Mouse (Mus musculus) hindbrain, embryonic 12.5 days (tissue): ENCODE data around the gene Prss57. TPM values are rescaled to one million over a fixed set of nuclear protein-coding genes. Genes with fewer than 3 reads are reported as not detected.
A peak's percentile ranks its signal among the peaks of the same experiment; 100 is the strongest.

Experiments
- ATAC-seq: fragments of 200-750 bp; cut with Nextera tagmentation; 2 replicates; pipeline ENCODE4 v1.8.0; 2017; ENCODE audit warnings: moderate TSS enrichment; ENCODE audit not compliant: low FRiP score
- H3K27ac ChIP-seq: fragments of 300-500 bp; sonication (generic); 2 replicates; pipeline ENCODE4 v1.5.1; 2016; ENCODE audit warnings: mild to moderate bottlenecking
- H3K27me3 ChIP-seq: fragments of 300-500 bp; sonication (generic); 2 replicates; pipeline ENCODE4 v1.6.1; 2016; ENCODE audit warnings: mild to moderate bottlenecking
- H3K36me3 ChIP-seq: fragments of 300-500 bp; sonication (generic); 2 replicates; pipeline ENCODE4 v1.6.1; 2016; ENCODE audit warnings: mild to moderate bottlenecking
- H3K4me1 ChIP-seq: fragments of 300-500 bp; sonication (generic); 2 replicates; pipeline ENCODE4 v1.6.1; 2016
- H3K4me2 ChIP-seq: fragments of 300-500 bp; sonication (generic); replicated peaks from 2 replicates; pipeline ENCODE4 v1.6.1; 2016; ENCODE audit warnings: mild to moderate bottlenecking
- H3K4me3 ChIP-seq: fragments of 300-500 bp; sonication (generic); 2 replicates; pipeline ENCODE4 v1.5.1; 2016; ENCODE audit warnings: mild to moderate bottlenecking
- H3K9ac ChIP-seq: fragments of 300-500 bp; sonication (generic); 2 replicates; pipeline ENCODE4 v1.6.1; 2016; ENCODE audit warnings: mild to moderate bottlenecking, moderate library complexity
- H3K9me3 ChIP-seq: fragments of 300-500 bp; sonication (generic); replicated peaks from 2 replicates; pipeline ENCODE4 v1.6.1; 2016; ENCODE audit warnings: mild to moderate bottlenecking
- WGBS: fragments of 180-500 bp; shearing (Covaris S2); methylation state at CpG from one replicate; pipeline ENCODE4 v1.1.7; 2016; 5-methylcytosine and 5-hydroxymethylcytosine counted together
- polyA plus RNA-seq: library from polyadenylated mRNA; unstranded; fragments of >200 nt; fragmentation: Nextera tagmentation; extraction: Ambion mirVana; gene quantifications from 2 replicates; pipeline ENCODE4 v1.2.1, GENCODE M21; 2016

Prss57 gene
- polyA plus RNA-seq, 1 experiment from 2014 or later: 0.30 TPM

DNA sequence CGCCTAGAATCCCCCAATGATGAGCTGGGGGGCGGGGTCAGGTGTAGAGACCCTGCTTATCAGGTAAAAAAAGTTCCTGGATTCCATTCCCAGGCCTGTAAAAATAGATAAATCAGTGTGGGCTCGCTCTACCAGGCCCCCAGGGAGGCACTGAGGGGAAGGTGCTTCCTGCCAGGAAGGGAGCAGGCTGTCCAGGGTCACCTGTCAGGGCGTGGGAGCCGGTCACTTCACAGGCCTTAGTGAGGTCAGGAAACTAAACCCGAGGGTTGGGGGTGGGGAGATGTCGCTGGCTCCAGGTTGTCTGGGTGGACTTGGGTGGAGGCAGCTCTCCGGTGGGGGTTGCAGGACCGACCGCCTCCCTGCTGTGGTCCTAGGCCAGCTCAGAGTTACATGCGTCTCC is 14.9 kb upstream of the Prss57 start:
- WGBS: 73% methylated on average over 11 of the region's 11 CpGs
- Histone ChIP-seq H3K36me3 (peaks cover 37% of the 10 kb centered on the region), H3K4me2 (no peak overlapping the region), H3K27me3 (no peaks in the 10 kb centered on the region), H3K4me3 (no peak overlapping the region), H3K9me3 (no peaks in the 10 kb centered on the region), H3K4me1 (peaks cover 71% of the 10 kb centered on the region), H3K27ac (peak overlapping the region; percentile 68), H3K9ac (no peak overlapping the region)
- no peak for ATAC-seq

GRCm38 (mm10) chr10:79803716-79804323 is 13.1 kb upstream of the Prss57 start:
- Histone ChIP-seq H3K4me1 (peaks cover 79% of the 10 kb centered on the region), H3K27me3 (no peaks in the 10 kb centered on the region), H3K4me2 (peak overlapping the region; percentile 54), H3K9ac (0 out of 2 replicates have a peak overlapping the region, but pooled peaks have one; percentile 25), H3K36me3 (peaks cover 24% of the 10 kb centered on the region), H3K27ac (peak overlapping the region; percentile 98), H3K4me3 (peak overlapping the region; percentile 18), H3K9me3 (no peaks in the 10 kb centered on the region)
- ATAC-seq: peak; percentile 96
- 3% methylated on average over 29 of the region's 29 CpGs for WGBS

- H3K36me3 ChIP-seq: peaks cover 10% of the 10 kb centered on the region; the same call in 1 of the 2 replicates
- WGBS: 29% methylated on average over 11 of the region's 11 CpGs
Measured at GRCm38 (mm10) chr10:79802331-79802971, 11.7 kb upstream of the Prss57 start.

GRCm38 (mm10) chr10:79801837-79802236 is 11.1 kb upstream of the Prss57 start:
- 50% methylated on average over 3 of the region's 3 CpGs for WGBS
- peak overlapping the region; percentile 98 for H3K27ac ChIP-seq
- peak overlapping the region; percentile 7; the same call in 1 of the 2 replicates for H3K4me2 ChIP-seq
- no peak overlapping the region for H3K9ac ChIP-seq
- no peak for ATAC-seq
- 0 out of 2 replicates have a peak, but pooled peaks cover 4% of the 10 kb centered on the region for H3K36me3 ChIP-seq
- H3K4me3 ChIP-seq: no peak overlapping the region
- no peaks in the 10 kb centered on the region for H3K27me3 ChIP-seq
- no peaks in the 10 kb centered on the region for H3K9me3 ChIP-seq
- peaks cover 78% of the 10 kb centered on the region for H3K4me1 ChIP-seq

More at GRCm38 (mm10) chr10:79802331-79802971, 11.7 kb upstream of the Prss57 start:
- Histone ChIP-seq H3K27me3 (no peaks in the 10 kb centered on the region), H3K4me3 (no peak overlapping the region), H3K4me2 (peak overlapping the region; percentile 7), H3K27ac (peak overlapping the region; percentile 98), H3K9me3 (no peaks in the 10 kb centered on the region), H3K4me1 (peaks cover 75% of the 10 kb centered on the region), H3K9ac (peak overlapping the region; percentile 13; the same call in 1 of the 2 replicates)
- ATAC-seq: no peak

DNA sequence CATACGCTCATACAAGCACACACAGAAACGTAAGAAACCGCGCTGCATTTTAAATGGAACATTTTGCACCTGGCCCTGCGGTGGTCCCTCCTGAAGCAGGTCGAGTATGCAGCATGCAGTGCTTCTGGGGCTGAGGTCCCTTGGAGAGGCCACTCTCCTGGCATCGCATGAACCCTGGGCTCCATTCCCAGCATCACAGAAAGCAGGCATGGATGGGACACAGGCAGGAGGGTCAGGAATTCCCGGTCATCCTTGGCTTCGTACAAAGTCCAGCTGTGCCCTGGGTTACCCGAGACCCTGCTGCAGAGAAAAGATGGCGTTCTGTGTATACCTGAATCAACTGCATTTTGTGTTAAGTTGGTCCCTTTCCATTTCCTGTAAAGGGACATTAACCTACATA is 9.7 kb upstream of the Prss57 start:
- Histone ChIP-seq H3K9ac (no peak overlapping the region), H3K27me3 (no peaks in the 10 kb centered on the region), H3K4me1 (peaks cover 73% of the 10 kb centered on the region), H3K4me3 (no peak overlapping the region), H3K4me2 (no peak overlapping the region), H3K9me3 (no peaks in the 10 kb centered on the region), H3K36me3 (0 out of 2 replicates have a peak, but pooled peaks cover 4% of the 10 kb centered on the region), H3K27ac (peak overlapping the region; percentile 52; the same call in 1 of the 2 replicates)
- WGBS: 81% methylated on average over 11 of the region's 11 CpGs
- ATAC-seq: no peak

- H3K4me1 ChIP-seq: peaks cover 65% of the 10 kb centered on the region
- 0 out of 2 replicates have a peak, but pooled peaks cover 4% of the 10 kb centered on the region for H3K36me3 ChIP-seq
- no peak overlapping the region for H3K9ac ChIP-seq
- no peaks in the 10 kb centered on the region for H3K27me3 ChIP-seq
- no peaks in the 10 kb centered on the region for H3K9me3 ChIP-seq
- H3K4me3 ChIP-seq: no peak overlapping the region
- no peak overlapping the region for H3K27ac ChIP-seq
- H3K4me2 ChIP-seq: no peak overlapping the region
- 91% methylated on average over 12 of the region's 12 CpGs for WGBS
- ATAC-seq: no peak
Measured at GRCm38 (mm10) chr10:79798289-79798928, 7.6 kb upstream of the Prss57 start.

DNA sequence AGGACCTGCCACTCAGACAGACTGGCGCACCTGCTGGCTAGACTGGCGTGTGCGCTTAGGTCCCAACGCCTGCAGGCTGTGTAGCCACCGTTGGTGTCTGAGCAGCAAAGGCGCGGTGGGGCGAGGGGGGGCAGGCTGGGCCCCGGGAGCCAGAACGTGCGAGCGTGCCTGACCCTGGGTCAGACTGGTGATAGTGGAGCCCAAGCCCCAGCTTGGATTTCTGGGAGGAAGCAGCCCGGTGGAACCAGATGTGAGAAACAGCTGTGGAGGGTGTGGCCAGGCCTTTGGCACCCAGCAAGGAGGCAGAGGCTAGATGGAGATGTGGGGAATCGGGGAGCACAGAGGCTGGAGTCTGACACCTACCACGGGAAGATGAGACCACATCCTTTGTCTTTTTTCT is 6.6 kb upstream of the Prss57 start:
- H3K4me2 ChIP-seq: peak overlapping the region; percentile 42
- H3K9me3 ChIP-seq: no peaks in the 10 kb centered on the region
- H3K27me3 ChIP-seq: no peaks in the 10 kb centered on the region
- peak overlapping the region; percentile 58 for H3K27ac ChIP-seq
- 0 out of 2 replicates have a peak, but pooled peaks cover 4% of the 10 kb centered on the region for H3K36me3 ChIP-seq
- no peak overlapping the region for H3K9ac ChIP-seq
- H3K4me1 ChIP-seq: peaks cover 60% of the 10 kb centered on the region
- ATAC-seq: no peak
- H3K4me3 ChIP-seq: peak overlapping the region; percentile 16
- 36% methylated on average over 15 of the region's 15 CpGs for WGBS

DNA sequence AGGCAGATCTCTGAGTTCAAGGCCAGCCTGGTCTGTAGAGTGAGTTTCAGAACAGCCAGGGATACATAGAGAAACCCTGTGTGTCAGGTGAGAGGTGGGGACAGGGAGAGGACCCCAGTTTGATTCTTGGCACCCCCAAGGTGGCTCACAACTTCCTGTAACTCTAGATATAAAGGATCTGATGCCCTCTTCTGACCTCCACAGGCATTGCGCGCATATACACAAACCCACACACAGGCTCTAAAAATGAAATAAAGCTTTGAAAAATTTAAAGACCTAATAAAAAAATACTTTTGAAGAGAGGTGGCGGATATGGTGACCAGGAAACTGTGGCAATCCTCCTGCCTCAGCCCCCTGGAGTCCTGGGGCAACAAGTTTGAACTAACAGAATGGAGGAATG is 5.1 kb upstream of the Prss57 start:
- no peak overlapping the region for H3K9ac ChIP-seq
- no peak for ATAC-seq
- H3K4me3 ChIP-seq: no peak overlapping the region
- peaks cover 46% of the 10 kb centered on the region for H3K4me1 ChIP-seq
- H3K36me3 ChIP-seq: 0 out of 2 replicates have a peak, but pooled peaks cover 4% of the 10 kb centered on the region
- no peaks in the 10 kb centered on the region for H3K27me3 ChIP-seq
- H3K4me2 ChIP-seq: 0 out of 2 replicates have a peak overlapping the region, but pooled peaks have one; percentile 0
- H3K9me3 ChIP-seq: no peaks in the 10 kb centered on the region
- no peak overlapping the region for H3K27ac ChIP-seq
- WGBS: 96% methylated on average over 3 of the region's 3 CpGs

- peak overlapping the region; percentile 90 for H3K4me2 ChIP-seq
- H3K27ac ChIP-seq: peak overlapping the region; percentile 94
- no peaks in the 10 kb centered on the region for H3K36me3 ChIP-seq
- no peaks in the 10 kb centered on the region for H3K27me3 ChIP-seq
- peak; percentile 49 for ATAC-seq
- no peaks in the 10 kb centered on the region for H3K9me3 ChIP-seq
- peak overlapping the region; percentile 98 for H3K9ac ChIP-seq
- peak overlapping the region; percentile 95 for H3K4me3 ChIP-seq
- 4% methylated on average over 10 of the region's 10 CpGs for WGBS
- H3K4me1 ChIP-seq: peaks cover 38% of the 10 kb centered on the region
Measured at GRCm38 (mm10) chr10:79794491-79794931, 3.8 kb upstream of the Prss57 start.

DNA sequence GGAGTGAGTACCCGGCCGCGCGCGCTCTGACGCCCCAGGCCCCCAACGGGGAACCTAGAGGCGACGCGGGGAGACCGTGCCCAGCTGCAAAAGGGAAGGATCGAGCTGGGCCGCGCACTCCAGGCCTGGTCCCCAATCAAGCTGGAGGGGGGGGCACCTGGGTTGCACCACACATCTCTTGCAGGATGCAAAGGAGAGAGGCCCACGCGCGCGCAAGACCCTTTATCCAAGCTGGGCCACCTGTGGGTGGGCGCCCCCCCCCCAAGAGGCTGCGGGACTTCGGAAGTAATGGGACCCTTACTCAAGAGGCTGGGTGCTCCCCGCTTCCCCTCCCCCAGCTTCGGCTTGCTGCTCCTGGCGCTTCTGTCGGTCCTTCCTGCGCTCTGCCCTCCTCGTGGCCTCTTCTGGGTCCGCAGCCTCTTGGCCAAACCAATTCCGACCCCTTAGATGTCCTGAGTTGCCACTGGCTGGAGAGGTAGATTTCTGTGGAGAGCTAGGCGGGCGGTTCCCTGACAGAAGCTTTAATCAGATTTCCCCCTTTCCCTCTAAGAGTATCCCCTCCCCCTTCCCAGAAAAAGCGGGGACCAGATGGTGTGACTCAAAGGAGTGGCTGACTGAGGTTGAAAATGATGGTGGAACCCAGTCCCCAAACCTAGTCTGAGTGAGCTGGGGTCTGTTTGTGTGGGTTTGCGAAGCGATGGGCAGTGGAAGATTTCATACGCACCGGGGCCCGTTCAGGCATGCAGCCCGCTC is 3.2 kb upstream of the Prss57 start:
- Histone ChIP-seq H3K4me3 (peak overlapping the region; percentile 95), H3K27ac (peak overlapping the region; percentile 94), H3K27me3 (no peaks in the 10 kb centered on the region), H3K4me1 (peaks cover 38% of the 10 kb centered on the region), H3K9me3 (no peaks in the 10 kb centered on the region), H3K9ac (peak overlapping the region; percentile 98), H3K4me2 (peak overlapping the region; percentile 90), H3K36me3 (no peaks in the 10 kb centered on the region)
- WGBS: 3% methylated on average over 32 of the region's 38 CpGs
- ATAC-seq: peak; percentile 71

DNA sequence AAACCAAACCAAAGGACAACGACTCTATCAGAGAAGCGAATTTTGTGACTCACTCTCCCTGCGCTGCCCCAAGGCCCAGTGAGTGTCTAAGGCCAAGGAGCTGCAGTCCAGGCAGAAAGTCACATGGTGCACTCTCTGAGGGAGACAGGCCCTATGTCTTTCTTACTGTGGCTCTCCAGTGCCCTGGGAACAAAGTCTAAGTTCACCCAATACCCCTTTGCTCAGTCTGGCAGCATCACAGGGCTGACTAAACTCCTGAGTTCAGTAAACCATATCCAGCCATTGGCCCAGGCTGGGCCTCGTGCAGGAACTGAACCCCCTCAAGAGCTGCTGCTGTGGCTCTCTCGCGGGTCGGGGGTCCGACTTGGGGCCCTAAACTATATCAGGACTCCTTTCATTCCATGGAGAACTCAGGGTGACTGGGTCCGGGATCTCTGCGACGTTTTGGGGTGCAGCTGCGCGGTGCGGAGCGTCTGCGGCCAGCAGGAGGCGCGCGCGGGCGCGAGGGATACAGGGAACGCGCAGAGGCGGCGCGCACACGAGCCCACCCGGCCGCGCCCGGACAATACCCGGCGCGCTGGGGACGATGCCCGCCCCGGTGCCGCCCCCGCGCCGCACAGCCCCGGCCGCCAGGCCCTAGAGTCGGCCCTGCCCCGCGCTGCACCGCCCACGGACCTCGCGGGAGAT is 2.4 kb upstream of the Prss57 start, which contains the start of gene Palm:
Gene Palm (plus strand): TSS at position 522 of the 687 bp plus-strand sequence.
- peak; percentile 66 for ATAC-seq
- Histone ChIP-seq H3K4me3 (peak within 1 kb of the TSS; percentile 95), H3K27ac (peak within 1 kb of the TSS; percentile 94), H3K27me3 (no peaks in the 10 kb centered on the region), H3K4me1 (peaks cover 38% of the 10 kb centered on the region), H3K9ac (peak within 1 kb of the TSS; percentile 98), H3K4me2 (peak within 1 kb of the TSS; percentile 90), H3K9me3 (no peaks in the 10 kb centered on the region), H3K36me3 (no peaks in the 10 kb centered on the region)
- WGBS: 6% methylated on average over 43 of the region's 51 CpGs
